Mouse (Mus musculus): ENCODE measurements around the gene Gm14139.
"Not testable (repeated sequence)": the region's sequence is repeated elsewhere in the genome, so short reads cannot be mapped to it uniquely, and the experiment has no call there.

- TF ChIP-seq POLR2A (IDR thresholded peaks at IDR 0.05; ENCODE audit: borderline replicate concordance, control insufficient read depth, low read depth, low read length); CTCF (IDR thresholded peaks at IDR 0.05; ENCODE audit: control insufficient read depth, insufficient read depth, low read length): not testable (repeated sequence)
These were observed 2.0 kb upstream of the Gm14139 start, which contains the start of gene Gm10770 for GRCm38 (mm10) chr2:150179579-150179978.

Data from bone marrow, adult 2 months (tissue).